Mouse (Mus musculus) regulatory T cell (primary cell): ENCODE measurements at regions not wholly inside any gene's neighbourhood (a gene's known extent, or its start where the extent isn't known, plus 50 kb on each side); places are given as distances from the start of the nearest gene placed in this dataset.

ENCODE experiments used
- in situ Hi-C: fragments of 300-600 bp; cut with MboI, MseI; formaldehyde crosslinking; loops from one replicate; pipeline ENCODE4 v1.15.1; 2025; ENCODE audit warnings: high pct_unique_total_duplicates

DNA sequence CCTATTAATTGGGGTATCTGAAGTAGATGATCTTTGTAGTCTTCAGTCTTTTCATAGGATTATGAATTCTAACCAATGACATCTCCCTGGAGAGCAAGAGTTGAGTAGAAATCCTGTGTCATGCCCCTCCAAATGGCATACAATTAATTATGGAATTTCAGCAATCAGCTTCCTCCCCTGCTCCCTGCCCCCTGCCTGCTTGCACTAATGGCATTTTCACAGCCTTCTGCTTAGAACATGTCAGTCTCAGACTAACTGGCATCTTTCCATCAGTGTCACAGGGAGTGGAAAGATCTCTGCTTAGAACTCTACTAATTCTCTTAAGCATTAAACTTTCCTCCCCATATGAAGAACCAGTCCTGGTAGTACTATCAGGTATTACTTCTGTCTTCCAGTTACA lies 581.8 kb upstream of the Camk1g start:
- in situ Hi-C loops = no loop called here

DNA sequence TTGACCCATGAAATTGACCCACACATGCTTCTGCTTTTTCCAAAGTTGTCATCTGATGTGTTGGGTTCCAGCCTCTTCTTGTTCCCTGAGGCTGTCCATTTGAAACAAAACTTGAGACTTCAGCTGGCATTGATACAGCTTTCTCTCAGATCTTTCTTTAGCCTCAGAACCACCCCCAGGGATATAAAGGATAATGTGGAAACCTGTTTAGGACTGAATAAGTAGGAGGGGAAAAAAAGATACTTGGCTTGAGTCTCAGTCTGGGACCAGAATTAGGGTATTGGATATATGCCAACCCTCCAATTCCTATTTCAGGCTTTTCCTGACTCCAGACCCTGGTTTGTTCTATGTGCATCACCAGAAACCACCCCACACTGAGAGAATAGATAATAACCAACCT lies 579.7 kb upstream of the Camk1g start:
- in situ Hi-C loops = no loop called here

DNA sequence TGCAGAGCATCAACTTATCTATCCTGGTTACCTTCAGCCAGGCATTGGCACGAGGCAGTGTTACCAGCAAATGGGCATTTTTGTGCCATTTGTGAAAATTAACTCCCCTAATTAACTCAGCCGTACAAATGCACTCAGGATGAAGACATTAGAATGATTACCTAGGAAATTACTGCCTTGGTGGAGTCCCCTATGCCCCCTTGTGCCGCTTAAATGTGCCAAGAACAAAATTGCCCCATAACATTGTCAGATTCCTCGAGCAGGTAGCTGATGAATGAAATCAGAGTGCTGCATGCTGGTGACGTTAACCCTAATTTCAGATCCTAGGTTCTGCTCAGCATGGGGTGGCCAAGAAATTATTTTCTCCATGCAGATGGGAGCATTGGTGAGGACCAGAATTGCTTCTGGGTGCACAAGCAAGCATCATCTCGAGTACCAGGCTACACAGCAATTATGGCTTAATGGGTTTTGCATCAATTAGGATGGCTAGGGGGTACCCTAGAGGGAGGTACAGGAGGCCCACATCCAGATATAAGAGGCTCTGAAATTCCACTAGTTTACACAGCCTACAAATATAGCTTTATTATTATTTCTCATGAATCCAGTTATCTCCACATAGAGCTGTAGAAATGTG lies 577.0 kb upstream of the Camk1g start:
- in situ Hi-C loops = no loop called here

DNA sequence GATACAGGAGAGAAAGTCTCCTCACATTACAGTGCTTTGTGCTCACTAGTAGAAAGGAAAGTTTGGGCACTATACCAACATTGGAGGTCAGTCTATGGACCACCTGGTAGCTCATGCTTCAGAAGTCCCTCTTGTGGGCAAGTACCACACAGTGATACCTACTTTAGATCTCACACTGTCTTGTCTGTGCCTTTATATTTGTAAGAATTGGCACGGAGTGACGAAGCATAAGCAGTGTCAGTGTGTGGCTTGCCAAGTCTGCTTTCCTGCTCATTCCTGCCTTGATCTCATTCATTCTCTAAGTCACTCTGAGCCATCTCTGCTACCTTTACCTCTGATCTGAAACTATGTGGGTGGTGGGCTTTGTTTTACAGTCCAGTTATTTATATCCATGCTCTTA lies 565.9 kb upstream of the Camk1g start:
- in situ Hi-C loops = no loop called here

DNA sequence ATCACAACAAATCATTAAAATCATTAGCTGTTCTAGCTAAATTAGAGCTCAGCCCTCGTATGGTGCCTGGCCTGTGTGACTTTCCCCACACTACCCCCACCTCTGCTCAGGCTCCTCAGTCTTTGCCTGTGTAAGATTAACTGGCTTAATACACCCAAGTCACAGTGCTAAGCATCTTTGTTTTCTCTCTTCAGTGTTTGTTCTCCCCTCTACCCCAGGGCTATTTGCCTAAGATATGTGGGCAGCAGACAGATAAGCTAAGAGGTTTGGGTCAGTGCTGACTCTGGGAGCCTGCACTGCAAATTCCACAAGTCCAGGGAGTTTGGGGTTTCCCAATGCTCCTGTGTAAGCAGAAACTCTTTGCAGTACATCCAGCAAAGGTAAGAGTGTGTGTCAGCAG lies 564.2 kb upstream of the Camk1g start:
- in situ Hi-C loops = no loop called here

DNA sequence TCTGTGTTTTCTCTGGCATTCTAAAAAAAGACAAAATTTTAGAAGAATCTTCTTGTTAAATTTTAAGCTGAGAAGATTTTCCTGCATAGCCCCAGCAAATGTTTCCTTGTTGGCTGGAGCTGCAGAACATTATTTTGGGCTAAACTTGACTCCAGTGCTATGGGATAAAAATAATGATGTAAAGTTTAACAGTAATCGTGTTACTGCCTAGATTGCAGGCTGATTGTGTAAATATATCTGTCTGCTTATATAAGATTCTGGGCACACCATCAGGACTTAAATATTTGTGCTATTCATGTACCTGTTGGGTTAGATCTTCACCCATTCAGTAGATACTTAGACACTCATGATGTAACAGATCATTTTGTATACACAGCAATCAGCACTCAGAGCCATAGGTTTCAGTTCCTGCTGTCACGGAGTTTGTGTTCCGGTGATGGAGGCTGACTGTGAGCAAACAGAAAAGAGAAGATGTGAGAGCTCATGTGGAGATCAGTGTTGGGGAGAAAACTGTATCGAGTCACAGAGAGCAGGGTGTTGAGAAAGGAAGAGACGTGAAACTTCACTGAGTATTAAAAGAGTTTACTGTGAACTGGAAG lies 561.1 kb upstream of the Camk1g start:
- in situ Hi-C loops = no loop called here

DNA sequence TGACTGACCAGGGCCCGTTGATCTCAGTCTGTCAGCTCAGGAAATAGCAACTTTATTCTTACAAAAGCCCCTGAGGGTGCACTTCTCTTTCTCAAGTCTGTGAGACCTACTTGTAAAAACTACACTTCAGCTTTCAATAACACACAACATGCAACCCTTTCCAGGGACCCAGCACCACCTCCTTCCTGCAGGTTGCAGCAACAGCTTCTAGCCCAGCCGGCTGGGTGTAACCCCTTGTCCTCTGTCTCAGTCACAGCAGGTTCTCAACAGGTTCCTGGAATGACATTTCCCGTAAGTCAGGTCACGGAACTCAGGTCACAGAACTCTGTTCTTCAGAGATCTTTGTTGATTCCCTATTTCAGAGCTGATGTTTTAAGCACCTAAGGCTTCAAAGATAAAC lies 558.5 kb upstream of the Camk1g start:
- in situ Hi-C loops = no loop called here

DNA sequence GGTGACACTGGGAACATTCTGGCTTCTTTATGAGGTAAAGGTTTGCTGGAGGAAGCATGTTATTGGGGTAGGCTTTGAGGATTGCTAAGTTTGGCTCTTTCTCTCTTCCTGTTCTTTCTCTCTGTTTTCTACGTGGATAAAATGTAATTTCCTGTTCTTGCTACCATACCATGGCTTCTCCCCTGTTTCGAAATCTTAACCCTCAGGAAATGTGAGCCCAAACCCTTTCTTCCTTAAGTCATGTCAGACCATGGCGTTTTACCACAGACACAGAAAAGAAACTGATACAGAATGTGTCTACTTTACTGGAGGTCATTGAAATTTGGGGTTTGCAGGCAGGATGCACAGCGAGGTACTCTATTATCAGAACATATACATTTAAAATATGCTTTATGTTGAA lies 552.7 kb upstream of the Camk1g start:
- in situ Hi-C loops = no loop called here

DNA sequence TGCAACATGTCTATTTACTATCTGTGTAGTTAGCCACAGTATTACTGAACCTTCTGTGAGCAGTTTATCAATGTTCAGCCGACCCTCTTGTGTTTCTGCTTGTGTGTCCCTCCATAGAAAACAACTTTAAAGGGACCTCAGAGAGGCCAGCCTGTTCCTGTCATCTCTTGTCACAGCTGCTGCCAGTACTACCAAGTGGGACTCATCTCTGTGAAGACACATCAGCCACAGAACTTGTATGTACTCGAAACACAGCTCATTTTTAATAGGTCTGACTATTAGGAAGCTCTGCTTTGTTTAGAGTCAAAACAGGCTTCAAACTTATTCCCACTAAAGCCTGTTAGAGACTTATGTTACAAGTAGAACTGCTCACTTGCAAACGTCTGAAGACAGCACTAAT lies 549.1 kb upstream of the Camk1g start:
- in situ Hi-C loops = no loop called here

DNA sequence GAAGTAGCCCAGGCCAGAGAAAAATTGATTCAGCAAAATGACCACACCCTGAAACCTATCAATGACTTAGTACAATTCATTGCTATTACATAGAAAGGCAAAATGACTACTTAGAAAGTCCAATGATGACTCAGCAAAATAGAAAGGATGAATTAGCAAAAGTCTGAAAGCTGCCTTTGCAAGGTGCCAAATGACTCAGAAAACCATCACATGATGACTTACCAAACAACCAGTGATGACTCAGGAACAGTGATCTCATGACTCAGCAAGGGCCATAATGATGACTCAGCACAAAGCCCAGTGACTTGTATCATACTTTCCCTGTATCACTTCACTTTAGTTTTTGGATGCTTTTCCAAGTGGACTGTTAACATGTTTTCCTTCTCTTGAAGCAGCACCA lies 535.6 kb upstream of the Camk1g start:
- in situ Hi-C loops = no loop called here

DNA sequence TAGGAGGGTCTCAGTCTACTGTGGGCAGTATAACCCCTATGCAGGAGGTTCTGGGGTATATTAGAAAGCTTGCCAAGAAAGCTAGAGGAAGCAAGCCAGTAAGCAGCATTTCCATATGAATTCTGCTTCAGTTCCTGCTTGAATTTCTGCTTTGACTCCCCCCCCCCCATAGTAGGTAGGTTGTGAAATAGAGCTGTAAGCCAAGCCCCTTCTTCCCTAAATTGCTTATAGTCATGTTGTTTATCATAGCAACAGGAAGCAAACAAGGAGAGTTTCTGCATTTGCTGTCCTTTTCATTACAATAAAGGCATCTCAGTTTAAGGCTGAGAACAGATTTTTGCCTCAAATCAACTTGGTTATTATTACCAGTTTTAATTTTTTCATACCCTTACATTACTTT lies 524.0 kb upstream of the Camk1g start:
- in situ Hi-C loops = no loop called here

DNA sequence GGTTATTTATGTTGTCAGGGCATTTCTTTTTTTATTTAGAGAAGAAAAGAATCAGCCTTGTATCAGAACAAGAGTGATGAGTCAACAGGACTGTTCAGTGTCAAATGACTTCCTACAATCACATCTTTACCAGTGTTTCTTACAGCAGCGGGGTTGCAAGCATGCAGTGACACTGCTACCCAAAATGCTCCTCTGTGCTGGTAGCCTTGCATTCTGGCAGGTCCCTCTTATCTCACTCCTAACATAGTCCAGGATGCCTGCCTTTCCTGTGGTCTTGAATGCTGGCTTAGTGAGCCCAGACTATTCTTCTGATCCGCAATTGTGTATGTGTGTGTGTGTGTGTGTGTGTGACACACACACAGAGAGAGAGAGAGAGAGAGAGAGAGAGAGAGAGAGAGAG lies 506.4 kb upstream of the Camk1g start:
- in situ Hi-C loops = no loop called here

DNA sequence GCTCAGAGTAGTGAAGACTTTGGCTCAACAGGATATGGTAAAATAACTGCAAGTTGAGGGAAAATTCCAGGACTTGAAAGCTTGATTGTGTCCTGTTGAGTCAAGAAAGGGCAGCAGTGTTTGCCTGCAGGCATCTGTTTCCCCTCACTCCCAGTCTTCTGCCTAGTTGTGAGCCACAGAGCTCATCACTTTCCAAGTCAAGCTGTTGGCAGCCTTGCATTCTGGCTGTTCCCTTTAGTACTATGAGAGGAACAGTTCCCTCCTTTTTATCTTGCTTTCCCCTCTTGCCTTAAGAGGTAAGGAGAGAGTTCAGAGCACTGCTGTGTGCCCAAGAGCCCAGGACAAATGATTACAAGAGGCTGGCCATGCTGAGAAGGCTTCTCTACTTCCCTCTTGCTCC lies 506.0 kb upstream of the Camk1g start:
- in situ Hi-C loops = no loop called here

DNA sequence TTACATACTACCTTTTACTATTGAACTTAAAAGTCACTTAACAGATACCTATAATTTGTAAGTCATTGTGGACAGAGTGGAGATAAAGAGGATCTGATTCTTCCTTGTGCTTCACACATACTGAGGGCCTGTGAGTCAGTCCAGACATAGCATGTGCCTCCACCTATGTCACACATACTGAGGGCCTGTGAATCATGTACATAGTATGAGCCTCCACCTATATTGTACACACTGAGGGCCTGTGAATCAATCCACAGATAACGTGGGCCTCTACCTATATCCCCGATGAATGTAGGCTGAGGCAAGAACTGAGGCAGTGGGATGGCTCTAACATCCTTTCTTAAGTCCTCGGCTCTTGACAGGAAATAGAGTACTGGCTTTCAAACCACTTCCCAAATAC lies 505.2 kb upstream of the Camk1g start:
- in situ Hi-C loops = no loop called here

DNA sequence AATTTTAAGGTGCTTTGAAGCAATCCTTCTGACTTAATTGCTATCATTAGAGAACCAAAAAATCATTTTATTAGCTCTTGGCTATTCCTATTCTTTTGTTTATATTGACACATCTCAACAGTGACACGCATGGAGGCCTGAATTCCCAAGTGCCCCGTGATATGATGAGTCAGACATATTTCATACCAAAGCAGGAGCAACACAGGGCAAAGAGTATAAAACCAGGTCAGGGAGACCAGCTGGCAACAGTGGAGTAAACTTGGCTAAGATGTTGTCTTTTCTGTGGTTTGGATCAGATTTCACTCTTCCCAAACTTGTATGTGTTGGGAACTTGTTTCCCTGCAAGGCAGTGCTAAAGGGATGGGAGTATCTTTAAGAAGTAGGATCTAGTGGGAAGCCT lies 500.6 kb upstream of the Camk1g start:
- in situ Hi-C loops = no loop called here

DNA sequence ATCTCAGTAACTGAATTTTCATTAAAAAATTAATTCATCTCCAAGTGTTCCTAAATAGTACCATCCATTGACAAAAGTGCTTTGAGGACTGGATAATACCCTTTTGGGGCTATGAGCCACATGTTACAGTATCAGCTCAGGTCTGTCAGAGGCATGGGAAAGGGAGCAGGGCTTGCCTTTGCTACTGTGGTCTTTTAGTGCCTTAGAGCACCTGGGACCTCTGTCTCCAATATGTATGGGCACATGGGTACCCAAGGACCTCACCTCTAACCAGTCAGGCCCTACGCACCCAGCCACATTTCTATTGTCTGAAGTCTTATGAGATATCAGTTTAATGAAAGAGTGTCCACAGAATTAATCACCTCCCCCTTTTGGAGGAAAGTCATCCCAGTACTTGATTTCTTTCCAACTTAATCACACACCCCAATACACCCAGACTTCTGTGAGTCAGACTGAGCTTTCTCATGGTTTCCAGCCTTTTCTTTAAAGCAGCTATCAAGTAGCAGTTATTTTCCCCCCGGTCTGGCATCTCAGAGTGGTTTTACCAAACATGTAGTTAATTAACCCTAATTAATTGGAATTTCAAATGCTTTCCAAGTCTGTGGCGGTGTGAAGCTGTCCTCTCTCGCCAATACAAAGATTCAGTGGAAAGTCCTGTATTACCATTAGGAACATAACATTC lies 498.7 kb upstream of the Camk1g start:
- in situ Hi-C loops = no loop called here

DNA sequence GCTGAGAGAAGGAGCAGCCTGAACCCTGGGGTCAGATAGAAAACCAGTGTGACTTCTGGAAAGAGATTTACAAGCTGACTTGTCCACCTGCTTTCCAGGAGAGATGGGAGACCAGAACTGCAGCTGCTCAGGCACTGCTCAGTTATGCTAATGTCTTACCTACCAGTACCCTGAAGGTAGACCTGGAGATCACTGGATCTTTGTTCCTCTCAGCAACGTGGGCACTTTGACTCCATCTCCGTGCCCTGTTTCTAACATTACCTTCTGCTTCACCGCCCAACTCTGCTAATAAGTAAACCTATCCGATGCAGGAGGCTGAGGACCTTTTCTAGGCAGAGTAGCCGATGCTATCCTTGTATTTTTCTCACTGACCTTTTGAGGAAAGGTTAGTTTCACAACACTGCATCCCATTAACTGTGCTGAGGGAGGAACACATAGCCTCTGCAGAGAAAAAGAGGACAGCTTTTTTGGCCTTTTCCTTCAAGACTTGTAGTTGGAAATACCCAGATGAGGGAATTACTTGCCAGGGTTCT lies 490.7 kb upstream of the Camk1g start:
- in situ Hi-C loops = no loop called here

DNA sequence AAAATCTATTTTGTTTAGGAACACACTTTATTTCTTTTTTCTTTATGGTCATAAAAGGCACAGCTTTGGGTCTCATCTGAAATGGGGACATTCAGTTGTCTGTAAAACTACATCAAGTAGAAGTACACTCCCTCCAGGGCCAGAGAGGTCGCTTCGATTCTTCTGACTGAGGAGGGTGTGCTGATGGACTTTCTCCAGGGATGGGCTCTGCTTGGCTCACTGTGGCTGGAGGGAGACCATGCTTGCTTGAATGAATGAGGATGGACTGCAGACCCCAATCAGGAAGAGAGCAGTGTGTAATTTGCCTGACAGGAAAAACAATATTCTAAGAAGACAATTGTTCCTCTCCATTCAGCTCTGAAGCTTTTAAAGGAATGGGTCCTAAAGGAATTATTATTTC lies 490.3 kb upstream of the Camk1g start:
- in situ Hi-C loops = no loop called here

DNA sequence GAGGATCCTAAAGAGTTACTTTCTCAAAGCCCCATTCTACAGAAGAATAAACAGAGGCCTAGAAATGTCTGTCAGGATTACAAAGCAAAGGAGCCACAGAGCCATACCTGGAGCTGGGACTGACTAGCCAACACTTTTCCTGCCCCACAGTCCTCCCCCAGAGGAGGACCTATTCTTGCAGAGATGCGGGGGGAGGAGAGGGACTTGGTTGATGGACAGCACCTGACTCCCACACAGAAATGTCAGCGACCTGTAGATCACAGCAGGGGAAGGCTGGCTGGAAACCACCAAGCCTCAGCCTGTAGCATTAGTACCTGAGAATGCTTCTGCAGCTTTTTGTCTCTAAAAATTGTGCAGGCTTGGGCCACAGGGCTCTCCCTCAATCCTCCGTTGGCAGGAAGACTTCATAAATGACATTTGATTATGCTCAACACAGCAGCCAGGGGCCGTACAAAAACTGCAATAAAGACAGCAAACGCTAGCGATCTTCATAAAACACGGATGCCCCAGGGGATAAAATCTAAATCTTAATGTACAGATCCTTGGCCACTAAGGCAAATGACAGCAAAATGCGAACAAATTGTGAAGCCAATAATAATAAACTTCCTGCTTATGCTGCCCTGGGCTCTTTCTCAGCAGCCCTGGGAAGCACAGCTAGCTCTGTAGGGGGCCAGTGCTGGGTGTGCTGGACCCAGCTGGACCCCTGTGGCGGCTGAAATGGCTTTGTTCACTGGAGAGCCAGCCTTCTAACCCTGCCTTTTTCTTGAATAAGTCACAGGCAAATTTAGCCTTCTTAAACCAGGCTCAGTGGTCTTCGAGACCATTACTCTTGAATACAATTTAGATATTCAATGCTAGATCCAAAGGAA lies 489.4 kb upstream of the Camk1g start:
- in situ Hi-C loops = no loop called here

DNA sequence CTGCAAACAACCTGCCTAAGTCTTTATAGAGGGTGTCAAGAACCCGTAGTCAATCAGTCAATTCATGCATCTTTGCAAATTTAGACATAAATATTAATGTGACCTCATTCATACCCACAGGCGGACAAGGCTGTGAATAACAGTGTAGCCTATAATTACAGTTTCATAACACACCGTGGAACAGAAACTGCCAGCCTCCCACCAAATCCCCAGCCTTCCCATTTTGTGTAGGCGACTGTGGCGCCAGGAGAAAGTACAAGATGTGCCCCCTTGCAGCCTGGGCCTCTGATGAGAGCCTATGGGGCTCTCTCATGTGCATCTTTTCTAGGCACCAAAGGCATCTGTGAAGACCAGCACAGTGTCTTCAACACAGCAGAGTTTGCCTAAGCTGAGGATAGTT lies 477.8 kb upstream of the Camk1g start:
- in situ Hi-C loops = no loop called here

DNA sequence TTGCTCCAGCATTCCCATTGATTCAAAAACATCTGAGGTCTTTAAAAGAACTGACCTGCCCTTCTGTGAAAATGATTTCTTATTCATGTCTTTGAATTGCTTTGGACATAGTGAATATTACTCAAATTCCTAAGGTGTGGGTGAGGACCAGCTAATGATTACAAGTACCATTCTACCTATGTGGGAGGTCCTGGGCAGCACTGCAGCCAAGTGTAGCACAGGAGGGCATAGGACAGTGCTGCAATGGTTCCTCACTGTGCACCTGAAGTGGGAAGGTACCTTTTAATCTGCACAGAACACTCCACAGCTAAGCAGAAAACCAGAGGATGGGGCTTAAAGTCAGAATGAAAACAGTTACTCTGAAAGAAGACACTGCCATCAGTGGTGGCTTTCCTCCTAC lies 474.8 kb upstream of the Camk1g start:
- in situ Hi-C loops = no loop called here

DNA sequence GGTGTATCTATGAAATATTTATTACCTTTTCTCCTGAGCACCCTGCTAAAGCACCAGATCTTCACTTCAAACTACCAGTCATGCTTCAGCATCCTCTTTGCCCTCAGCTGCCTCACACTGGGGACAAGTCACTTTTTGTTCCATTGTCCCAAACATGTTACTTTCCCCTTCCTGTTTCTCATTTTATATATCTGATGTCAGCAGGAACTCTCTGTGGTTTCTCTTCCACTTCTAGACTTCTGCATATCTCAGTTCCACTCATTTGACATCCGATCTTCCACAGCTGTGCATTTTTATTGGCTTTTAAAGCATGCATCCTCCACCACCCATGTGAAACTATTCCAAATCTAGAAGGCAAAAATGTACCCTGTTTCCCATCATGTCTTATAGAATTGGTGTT lies 474.4 kb upstream of the Camk1g start:
- in situ Hi-C loops = no loop called here
